Mouse (Mus musculus) colon, adult 2 months (tissue): ENCODE data around the gene Tex14. TPM values are rescaled to one million over a fixed set of nuclear protein-coding genes. Genes with fewer than 3 reads are reported as not detected.

ENCODE experiments used
- polyA plus RNA-seq: library from polyadenylated mRNA; depleted of rRNA; stranded (reverse); fragments of >200 nt; gene quantifications from 2 replicates; pipeline ENCODE4 v1.2.3, GENCODE M21; 2012; rRNA removed

Gene Tex14
- polyA plus RNA-seq = 0.08 and 0.16 TPM in 2 replicates

GRCm38 (mm10) chr11:87404876-87405275 is at the start of gene Tex14, which contains the start of gene Rad51c:
Gene Tex14, plus strand, starts transcription at chr11:87405065.
Gene Rad51c, minus strand, starts transcription at chr11:87404954.

GRCm38 (mm10) chr11:87358331-87359261 is 46.3 kb upstream of the Tex14 start, which contains the start of gene Ppm1e:
Gene Ppm1e, minus strand, starts transcription at chr11:87359023.

GRCm38 (mm10) chr11:87566501-87566900 is 161.6 kb downstream of the Tex14 start, which contains the start of gene Gm11492:
Gene Gm11492, plus strand, starts transcription at chr11:87566653.

GRCm38 (mm10) chr11:87568255-87568953 is 163.5 kb downstream of the Tex14 start, which contains the start of gene Sept4:
Gene Sept4, plus strand, starts transcription at chr11:87568903.

GRCm38 (mm10) chr11:87591526-87592353 is 186.9 kb downstream of the Tex14 start, which contains the start of gene Mtmr4:
Gene Mtmr4, plus strand, starts transcription at chr11:87592162.

Other genes with a start within 250 kb of the Tex14 start
- 0.86 and 0.87 TPM in 2 replicates for gene Ppm1e, start 46.0 kb upstream of the Tex14 start, polyA plus RNA-seq
- 0.38 and 0.52 TPM in 2 replicates for gene Rad51c, start 111 bp upstream of the Tex14 start, polyA plus RNA-seq
- not detected in 2 replicates for gene Gm11492, start 161.6 kb downstream of the Tex14 start, polyA plus RNA-seq
- 15.0 and 17.0 TPM in 2 replicates for gene Sept4, start 163.8 kb downstream of the Tex14 start, polyA plus RNA-seq
- 27.3 and 29.5 TPM in 2 replicates for gene Mtmr4, start 187.1 kb downstream of the Tex14 start, polyA plus RNA-seq
- 0.06 TPM in 2 replicates for gene Hsf5, start 212.1 kb downstream of the Tex14 start, polyA plus RNA-seq